Mouse (Mus musculus): ENCODE measurements at regions not wholly inside any gene's neighbourhood (a gene's known extent, or its start where the extent isn't known, plus 50 kb on each side); places are given as distances from the start of the nearest gene placed in this dataset.

- TF ChIP-seq CTCF (IDR thresholded peaks at IDR 0.05; ENCODE audit: low read depth) (no peak), EP300 (IDR thresholded peaks at IDR 0.05; ENCODE audit: low read depth) (no peak)
These were observed 162.6 kb downstream of the Phlda1 start for GRCm38 (mm10) chr10:111668639-111669038.

Data from heart, postnatal 0 days (tissue).